In the genomic region with DNA sequence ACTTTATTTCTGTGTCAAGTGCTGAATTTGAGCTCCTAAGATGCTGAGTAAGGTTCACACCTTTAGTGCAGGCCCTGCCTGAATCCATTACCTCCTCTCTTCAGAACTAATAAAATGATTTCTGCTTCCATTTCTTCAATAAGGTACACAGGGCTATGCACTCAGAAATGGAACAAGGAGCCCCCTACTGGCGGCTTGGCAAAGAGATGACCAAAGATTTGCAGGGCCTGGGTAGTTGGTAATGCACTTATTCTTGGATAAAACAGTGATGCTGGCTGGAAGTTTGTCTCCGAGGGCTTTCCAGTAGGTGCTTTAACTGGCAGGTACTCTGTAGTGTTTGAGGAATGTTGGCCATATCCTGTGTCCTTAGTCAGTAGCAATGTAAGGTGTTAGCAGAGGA, we compare ENCODE assay signal across 19 mouse cellular contexts. TPM values are rescaled to one million over a fixed set of nuclear protein-coding genes. Genes with fewer than 3 reads are reported as not detected.
DNase-seq lines count a peak whose midpoint lies in the region; TF ChIP-seq lines count a peak whose summit lies in the region.
"Had no signal": no experiment of that assay in that cellular context is flagged by ENCODE, and none has a peak within 500 bp of the region (broad histone marks: within the 10 kb centered on the region; RNA-seq: fewer than 3 reads in every experiment).

No protein-coding gene starts in this region.

- H3K4me1 ChIP-seq in kidney, adult 2 months (ENCODE audit: control insufficient read depth, insufficient read depth, low read length): no peaks in the 10 kb centered on the region
- H3K4me1 ChIP-seq in thymus, adult 2 months (replicated peaks; ENCODE audit: control insufficient read depth, insufficient read depth, low read length): no peaks in the 10 kb centered on the region
- H3K4me1 ChIP-seq: forebrain, embryonic 13.5 days; heart, embryonic 13.5 days; midbrain, embryonic 12.5 days had no signal

- H3K27ac ChIP-seq in kidney, adult 2 months (ENCODE audit: insufficient read depth, low read depth, low read length): no peak overlapping the region
- no peak overlapping the region for H3K27ac ChIP-seq in thymus, adult 2 months (ENCODE audit: control insufficient read depth, insufficient read depth, low read length)
- H3K27ac ChIP-seq: forebrain, embryonic 13.5 days; heart, embryonic 13.5 days; hindbrain, embryonic 10.5 days; midbrain, embryonic 12.5 days had no signal

- no peak overlapping the region for H3K4me3 ChIP-seq in kidney, adult 2 months (ENCODE audit: insufficient read depth, low read depth, low read length)
- H3K4me3 ChIP-seq in thymus, adult 2 months (ENCODE audit: control insufficient read depth, insufficient read depth, low read length): no peak overlapping the region
- H3K4me3 ChIP-seq: forebrain, embryonic 13.5 days; heart, embryonic 13.5 days; hindbrain, embryonic 10.5 days; midbrain, embryonic 12.5 days; myocyte had no signal

- DNase-seq in kidney, adult 2 months: peak; percentile 19
- no peak for DNase-seq in kidney, adult 11 months
- peak; percentile 25 for DNase-seq in thymus, adult 2 months
- DNase-seq in thymus, postnatal 0 days (ENCODE audit: low spot score): no peak
- peak; percentile 44 for DNase-seq in induced T-regulatory cell, adult 2 months (ENCODE audit: low read depth)
- DNase-seq in thymus, postnatal 25 days: peak; percentile 15
- no peak for DNase-seq in frontal cortex, postnatal 25 days (ENCODE audit: low spot score in 2 of 2)
- no peak for DNase-seq in heart, adult 18-20 months
- DNase-seq: layer of hippocampus, postnatal 36 days had no signal

- TF ChIP-seq CTCF in kidney, adult 2 months (conservative IDR thresholded peaks at IDR 0.05; ENCODE audit: insufficient read depth, insufficient read length, low read depth, low read length): peak; percentile 42; the same call in 1 of the 2 replicates
- TF ChIP-seq CTCF in thymus, adult 2 months (IDR thresholded peaks at IDR 0.05; ENCODE audit: borderline replicate concordance, control insufficient read depth, extremely low read depth, insufficient read depth, low read length, poor library complexity): no peak

- TF ChIP-seq POLR2A in kidney, adult 2 months (IDR thresholded peaks at IDR 0.05; ENCODE audit: low read depth, low read length): no peak
- no peak for TF ChIP-seq POLR2A in thymus, adult 2 months (IDR thresholded peaks at IDR 0.05; ENCODE audit: control insufficient read depth, extremely low read depth, insufficient read depth, low read length, poor library complexity)

- H3K27me3 ChIP-seq in kidney, adult 2 months (replicated peaks; ENCODE audit: control insufficient read depth, insufficient read depth, low read length): no peaks in the 10 kb centered on the region
- no peaks in the 10 kb centered on the region for H3K27me3 ChIP-seq in thymus, adult 2 months (ENCODE audit: control insufficient read depth, insufficient read depth, low read length)
- H3K27me3 ChIP-seq: forebrain, embryonic 13.5 days; heart, embryonic 13.5 days; midbrain, embryonic 12.5 days had no signal

- 62% methylated on average over 2 of the region's 2 CpGs for WGBS in kidney, adult 2 months
- 85% methylated on average over 2 of the region's 2 CpGs for WGBS in thymus, adult 2 months

- H3K36me3 ChIP-seq in kidney, adult 2 months (ENCODE audit: control insufficient read depth, insufficient read depth, low read length): no peaks in the 10 kb centered on the region
- H3K36me3 ChIP-seq in thymus, adult 2 months (ENCODE audit: control insufficient read depth, insufficient read depth, low read length): no peaks in the 10 kb centered on the region
- H3K36me3 ChIP-seq: heart, embryonic 13.5 days; hindbrain, embryonic 10.5 days; midbrain, embryonic 12.5 days had no signal

RNA-seq across cellular contexts. Expression of a gene that starts 4.9 kb away (rescaled TPM):
- polyA plus RNA-seq in kidney, adult 2 months (2012; rRNA removed): not detected in 2 replicates
- not detected in 2 replicates for polyA plus RNA-seq in thymus, adult 2 months (2012; rRNA removed)
- not detected in 2 replicates for polyA plus RNA-seq in thymus, postnatal 0 days (2015; fragmentation: Nextera tagmentation; extraction: Ambion mirVana)
- total RNA-seq in heart, adult 18-20 months (2021): not detected
- total RNA-seq: adrenal gland, postnatal 36 days; gastrocnemius, adult 8-10 months; layer of hippocampus, postnatal 36 days had no signal
- polyA plus RNA-seq: embryonic facial prominence, embryonic 14.5 days; forebrain, embryonic 13.5 days; heart, embryonic 13.5 days; hindbrain, embryonic 10.5 days; limb, embryonic 11.5 days; lung, embryonic 16.5 days; midbrain, embryonic 12.5 days; myocyte had no signal

Comparison
In these comparisons a context has a peak if more than half of its experiments do, and no peak if none do; other contexts are left out.
1. DNase-seq: peak in kidney, adult 2 months (single experiment), thymus, adult 2 months (single experiment), induced T-regulatory cell, adult 2 months (single experiment) and thymus, postnatal 25 days (single experiment); none in kidney, adult 11 months (single experiment), thymus, postnatal 0 days (single experiment), frontal cortex, postnatal 25 days (0 of 2) and heart, adult 18-20 months (0 of 2).